Mouse (Mus musculus) spleen, postnatal 10 days (tissue): ENCODE measurements around the gene Fitm2.
A peak's percentile ranks its signal among the peaks of the same experiment; 100 is the strongest.
"Not testable (repeated sequence)": the region's sequence is repeated elsewhere in the genome, so short reads cannot be mapped to it uniquely, and the experiment has no call there.

Experiments
- DNase-seq, 2 experiments: peaks; one replicate each; pipeline ENCODE4 v3.0.0; 2021 to 2022; ENCODE audit warnings: low spot score in 2 of 2

The Fitm2 gene

GRCm38 (mm10) chr2:163463251-163463769, 9.1 kb downstream of the Fitm2 start:
- no peak for DNase-seq

- no peak for DNase-seq
These were observed 9.6 kb downstream of the Fitm2 start for GRCm38 (mm10) chr2:163462801-163463200.

GRCm38 (mm10) chr2:163462386-163462785, 10.0 kb downstream of the Fitm2 start:
- DNase-seq = no peak

GRCm38 (mm10) chr2:163461307-163461706, 11.1 kb downstream of the Fitm2 start:
- not testable (repeated sequence) for DNase-seq

GRCm38 (mm10) chr2:163460622-163461021, 11.8 kb downstream of the Fitm2 start:
- DNase-seq = no peak

- no peak for DNase-seq
These were observed 13.0 kb downstream of the Fitm2 start for GRCm38 (mm10) chr2:163459380-163459779.

- no peak for DNase-seq
These were observed 13.7 kb downstream of the Fitm2 start for GRCm38 (mm10) chr2:163458539-163459265.

GRCm38 (mm10) chr2:163453378-163453777, 19.1 kb downstream of the Fitm2 start:
- DNase-seq = no peak

- DNase-seq = no peak
These were observed 19.7 kb downstream of the Fitm2 start for GRCm38 (mm10) chr2:163452738-163453137.

- no peak for DNase-seq
These were observed 21.6 kb downstream of the Fitm2 start for GRCm38 (mm10) chr2:163450668-163451295.

GRCm38 (mm10) chr2:163449276-163449675, 23.2 kb downstream of the Fitm2 start:
- no peak for DNase-seq

- DNase-seq = no peak
These were observed 25.1 kb downstream of the Fitm2 start for GRCm38 (mm10) chr2:163447375-163447774.

GRCm38 (mm10) chr2:163444017-163444416, 28.4 kb downstream of the Fitm2 start:
- DNase-seq = no peak

GRCm38 (mm10) chr2:163443543-163443942, 28.9 kb downstream of the Fitm2 start:
- DNase-seq = no peak

- DNase-seq = no peak
These were observed 32.9 kb downstream of the Fitm2 start for GRCm38 (mm10) chr2:163439488-163439887.

GRCm38 (mm10) chr2:163438619-163439451, 33.6 kb downstream of the Fitm2 start:
- peak in 1 of 2 experiments; percentile 50 for DNase-seq

- DNase-seq = no peak
These were observed 34.2 kb downstream of the Fitm2 start, which contains the start of gene Gdap1l1 for GRCm38 (mm10) chr2:163438246-163438618. TSS of gene Gdap1l1 (plus strand) at chr2:163438476.

- DNase-seq = no peak
These were observed 34.6 kb downstream of the Fitm2 start for GRCm38 (mm10) chr2:163437800-163438199.

GRCm38 (mm10) chr2:163433971-163434370, 38.5 kb downstream of the Fitm2 start:
- DNase-seq = no peak

GRCm38 (mm10) chr2:163431289-163431688, 41.1 kb downstream of the Fitm2 start:
- DNase-seq = no peak

GRCm38 (mm10) chr2:163428346-163429011, 44.0 kb downstream of the Fitm2 start:
- DNase-seq = no peak

GRCm38 (mm10) chr2:163424597-163424996, 47.8 kb downstream of the Fitm2 start, which contains the start of gene Oser1:
TSS of gene Oser1 (minus strand) at chr2:163424697.
- DNase-seq = no peak
